Mouse (Mus musculus) hindbrain, embryonic 10.5 days (tissue): ENCODE measurements at regions not wholly inside any gene's neighbourhood (a gene's known extent, or its start where the extent isn't known, plus 50 kb on each side); places are given as distances from the start of the nearest gene placed in this dataset.

Experiments used
- DNase-seq: peaks from one replicate; pipeline ENCODE4 v3.0.0-alpha.2; 2017; ENCODE audit warnings: low spot score
- H3K27ac ChIP-seq: fragments of 300-500 bp; sonication (generic); 2 replicates; pipeline ENCODE4 v1.5.1; 2016; ENCODE audit warnings: mild to moderate bottlenecking, moderate library complexity
- H3K27me3 ChIP-seq: fragments of 300-500 bp; sonication (generic); 2 replicates; pipeline ENCODE4 v1.6.1; 2016; ENCODE audit warnings: mild to moderate bottlenecking; ENCODE audit not compliant: poor library complexity, insufficient read depth, severe bottlenecking
- H3K36me3 ChIP-seq: fragments of 300-500 bp; sonication (generic); 2 replicates; pipeline ENCODE4 v1.6.1; 2016; ENCODE audit warnings: mild to moderate bottlenecking, moderate library complexity
- H3K4me1 ChIP-seq: fragments of 300-500 bp; sonication (generic); replicated peaks from 2 replicates; pipeline ENCODE4 v1.6.1; 2016; ENCODE audit warnings: mild to moderate bottlenecking
- H3K4me3 ChIP-seq: fragments of 300-500 bp; sonication (generic); 2 replicates; pipeline ENCODE4 v1.5.1; 2016; ENCODE audit warnings: mild to moderate bottlenecking, moderate library complexity
- H3K9me3 ChIP-seq: fragments of 300-500 bp; sonication (generic); 2 replicates; pipeline ENCODE4 v1.6.1; 2016; ENCODE audit warnings: mild to moderate bottlenecking, moderate library complexity
- WGBS: fragments of 180-500 bp; shearing (Covaris S2); methylation state at CpG from one replicate; pipeline ENCODE4 v1.1.7; 2016; 5-methylcytosine and 5-hydroxymethylcytosine counted together

DNA sequence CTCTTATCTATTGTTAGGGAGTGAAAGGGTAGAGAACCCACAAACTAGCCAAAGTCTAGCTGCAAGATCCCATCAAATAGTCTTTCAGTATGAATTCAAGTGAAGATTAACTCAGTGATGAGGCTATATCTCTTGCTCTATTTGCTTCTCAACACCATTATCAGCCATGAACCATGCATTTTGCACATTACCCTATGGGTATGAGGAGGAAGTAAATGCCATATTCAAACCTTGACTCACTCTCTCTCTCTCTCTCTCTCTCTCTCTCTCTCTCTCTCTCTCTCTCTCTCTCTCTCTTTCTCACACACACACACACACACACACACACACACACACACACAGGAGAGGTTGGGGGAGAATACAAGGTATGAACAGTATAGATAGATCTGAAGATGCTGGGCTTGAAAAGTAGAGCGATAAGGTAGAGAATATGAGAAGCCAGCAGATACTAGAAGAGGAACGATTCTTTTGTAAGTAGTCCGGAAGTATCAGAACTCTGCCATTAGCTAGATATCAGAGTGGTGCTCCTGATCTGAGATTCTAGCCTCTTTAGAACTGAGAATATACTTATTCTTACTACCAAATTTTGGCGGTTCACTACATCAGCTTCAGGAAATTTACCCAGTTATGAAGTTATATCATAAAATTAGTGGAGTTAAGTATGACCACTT lies 113.3 kb upstream of the P2ry1 start:
- H3K4me3 ChIP-seq = no peak overlapping the region
- no peak for DNase-seq
- no peaks in the 10 kb centered on the region for H3K36me3 ChIP-seq
- no peak overlapping the region for H3K27ac ChIP-seq
- H3K27me3 ChIP-seq = no peaks in the 10 kb centered on the region
- WGBS = 89% methylated on average over 4 of the region's 4 CpGs
- no peaks in the 10 kb centered on the region for H3K4me1 ChIP-seq
- H3K9me3 ChIP-seq = no peaks in the 10 kb centered on the region

DNA sequence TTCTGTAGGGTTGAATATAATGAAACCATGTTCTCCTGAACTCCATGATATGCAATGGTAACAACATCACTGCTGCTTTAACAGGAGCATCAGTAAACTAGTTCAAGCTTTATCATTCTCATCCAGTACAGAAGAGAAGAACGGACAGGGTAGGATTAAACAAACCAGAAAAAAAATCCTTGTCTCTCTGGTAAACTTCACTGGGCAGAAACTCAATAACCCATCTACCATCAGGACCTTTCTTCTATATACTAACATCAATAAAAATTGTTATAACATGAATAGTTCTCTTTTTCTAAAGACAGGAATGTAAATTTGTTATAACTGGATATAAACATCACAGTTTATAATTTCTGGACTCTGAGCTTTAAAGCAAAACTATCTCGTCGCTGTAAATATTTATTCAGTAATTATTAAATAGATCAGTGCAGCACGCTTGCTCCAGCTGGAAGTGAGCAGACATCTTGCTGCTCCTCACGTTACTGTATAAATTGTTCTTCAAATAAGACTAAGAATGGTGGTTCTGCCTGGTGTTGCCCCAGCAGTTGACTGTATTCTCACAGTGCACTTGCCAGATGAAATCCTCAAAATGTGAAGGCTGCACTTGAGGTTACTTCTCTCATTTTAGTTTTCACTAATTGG lies 104.8 kb upstream of the P2ry1 start:
- WGBS = 85% methylated on average over 5 of the region's 5 CpGs
- no peaks in the 10 kb centered on the region for H3K4me1 ChIP-seq

DNA sequence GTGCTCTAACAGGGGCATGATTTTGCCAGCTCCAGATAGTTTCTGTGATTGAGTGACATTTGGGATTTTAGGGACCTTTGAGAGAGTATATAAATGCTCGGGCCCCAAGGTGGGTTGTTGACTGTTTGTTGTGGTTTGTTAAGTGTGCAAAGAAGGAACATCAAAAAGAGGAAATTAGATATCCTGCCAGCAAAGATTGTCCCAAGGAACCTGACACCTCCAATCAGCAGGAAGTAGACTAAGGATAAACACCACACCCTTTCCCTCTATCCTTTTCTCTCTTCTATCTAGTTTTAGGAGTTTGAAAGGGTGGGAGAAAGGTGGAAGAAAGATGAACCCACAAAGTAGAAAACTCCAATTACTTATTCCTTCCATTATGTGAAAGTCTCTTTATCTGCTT lies 103.9 kb upstream of the P2ry1 start:
- H3K9me3 ChIP-seq = no peaks in the 10 kb centered on the region
- no peaks in the 10 kb centered on the region for H3K27me3 ChIP-seq
- 73% methylated on average over 1 of the region's 1 CpGs for whole genome bisulfite sequencing
- no peak for DNase-seq
- no peak overlapping the region for H3K27ac ChIP-seq
- no peaks in the 10 kb centered on the region for H3K4me1 ChIP-seq
- no peaks in the 10 kb centered on the region for H3K36me3 ChIP-seq
- H3K4me3 ChIP-seq = no peak overlapping the region

More for the DNA sequence above, 104.8 kb upstream of the P2ry1 start:
- DNase-seq = no peak
- no peaks in the 10 kb centered on the region for H3K27me3 ChIP-seq
- no peaks in the 10 kb centered on the region for H3K9me3 ChIP-seq
- no peak overlapping the region for H3K27ac ChIP-seq
- H3K4me3 ChIP-seq = no peak overlapping the region
- no peaks in the 10 kb centered on the region for H3K36me3 ChIP-seq

DNA sequence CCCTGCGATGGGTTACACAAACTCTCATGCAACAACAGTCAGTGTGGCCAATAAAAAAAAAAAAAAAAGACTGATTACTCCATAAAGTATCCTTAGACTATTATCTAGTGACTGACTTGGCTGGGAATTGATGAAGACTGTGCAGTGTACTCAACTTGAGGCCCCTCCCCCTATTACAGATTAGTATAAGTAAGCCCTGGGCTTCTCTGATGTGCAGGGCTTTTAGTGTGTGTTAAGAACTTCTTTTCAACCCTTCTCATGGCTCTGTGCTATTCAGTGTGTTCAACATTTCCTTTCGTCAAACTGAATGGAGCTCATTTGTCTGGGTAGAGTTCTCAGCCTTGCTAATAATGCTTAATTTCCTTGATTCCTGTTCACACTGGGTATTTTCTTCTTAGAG lies 101.0 kb upstream of the P2ry1 start:
- WGBS = 83% methylated on average over 2 of the region's 2 CpGs
- Histone ChIP-seq H3K4me1 (no peaks in the 10 kb centered on the region), H3K36me3 (no peaks in the 10 kb centered on the region), H3K9me3 (no peaks in the 10 kb centered on the region), H3K27ac (no peak overlapping the region), H3K4me3 (no peak overlapping the region), H3K27me3 (no peaks in the 10 kb centered on the region)
- DNase-seq = no peak

DNA sequence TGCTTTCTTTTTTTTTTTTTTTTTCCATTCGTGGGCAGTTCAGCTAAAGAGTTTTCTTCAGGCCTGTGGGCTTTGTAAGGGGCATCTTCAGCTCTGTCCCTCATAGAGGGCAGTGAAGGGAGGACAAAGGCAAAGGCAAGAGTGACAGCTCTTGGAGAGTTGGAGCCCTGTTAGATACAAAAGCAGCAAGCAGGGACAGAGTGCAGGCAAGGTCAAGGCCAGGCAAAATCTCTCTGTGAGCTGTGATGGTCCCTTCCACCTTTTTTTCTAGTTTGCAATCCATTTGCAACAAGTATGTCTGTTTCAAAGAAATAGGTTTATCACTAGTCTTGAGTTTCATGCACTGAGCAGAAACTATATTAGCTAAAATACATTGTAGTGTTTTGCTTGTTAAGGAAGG lies 86.2 kb upstream of the P2ry1 start:
- no peak for DNase-seq
- Histone ChIP-seq H3K9me3 (no peaks in the 10 kb centered on the region), H3K36me3 (no peaks in the 10 kb centered on the region), H3K27me3 (no peaks in the 10 kb centered on the region), H3K4me1 (no peaks in the 10 kb centered on the region), H3K4me3 (no peak overlapping the region), H3K27ac (no peak overlapping the region)
- WGBS = 17% methylated on average over 1 of the region's 1 CpGs

DNA sequence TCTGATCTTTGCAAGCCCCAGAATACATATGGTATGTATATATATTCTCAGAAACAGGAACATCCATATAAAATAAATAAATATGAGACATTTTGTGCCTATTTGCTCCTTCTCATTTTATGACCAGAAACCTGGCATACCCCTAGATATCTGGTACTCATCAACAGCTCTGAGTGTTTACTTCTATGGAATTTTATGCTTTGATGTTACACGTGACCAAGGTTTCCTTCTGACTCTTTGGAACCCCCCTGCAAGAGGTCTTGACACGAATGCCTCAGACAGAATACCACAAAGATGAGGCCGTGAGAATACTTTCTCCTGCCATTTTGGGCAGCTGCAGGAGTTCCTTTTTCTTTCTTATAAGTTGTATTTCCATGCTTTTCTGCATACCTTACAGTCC lies 85.3 kb upstream of the P2ry1 start:
- Histone ChIP-seq H3K36me3 (no peaks in the 10 kb centered on the region), H3K4me3 (no peak overlapping the region), H3K9me3 (no peaks in the 10 kb centered on the region), H3K27me3 (no peaks in the 10 kb centered on the region), H3K4me1 (no peaks in the 10 kb centered on the region), H3K27ac (no peak overlapping the region)
- DNase-seq = no peak
- 44% methylated on average over 3 of the region's 3 CpGs for WGBS

DNA sequence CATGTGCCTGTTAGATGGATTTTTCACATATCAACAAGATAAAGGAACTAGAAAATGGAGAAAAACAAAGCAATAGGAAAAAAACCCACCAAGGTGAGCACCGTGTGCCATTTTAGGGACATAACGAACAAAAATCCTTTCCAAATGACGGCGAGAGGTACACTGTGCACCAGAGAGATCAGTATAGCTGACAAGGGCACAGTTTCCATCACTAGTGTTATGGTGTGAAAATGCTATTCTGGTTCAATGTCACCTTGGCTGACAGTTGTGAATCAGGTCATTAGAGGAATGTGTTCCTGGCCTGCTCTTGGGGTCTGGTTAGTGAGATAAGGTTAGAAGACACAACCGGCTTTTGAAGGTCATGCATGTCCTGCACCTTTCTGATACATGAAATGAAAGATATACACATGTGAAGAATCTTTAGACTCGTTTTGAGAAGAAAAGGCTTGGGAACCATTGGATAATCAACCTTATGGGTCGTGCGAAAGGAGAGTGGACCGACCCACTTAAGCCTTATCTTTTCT lies 76.5 kb upstream of the P2ry1 start:
- H3K4me1 ChIP-seq = no peaks in the 10 kb centered on the region
- H3K36me3 ChIP-seq = no peaks in the 10 kb centered on the region
- H3K27me3 ChIP-seq = no peaks in the 10 kb centered on the region
- H3K27ac ChIP-seq = no peak overlapping the region
- H3K4me3 ChIP-seq = no peak overlapping the region
- WGBS = 94% methylated on average over 9 of the region's 9 CpGs
- DNase-seq = no peak
- H3K9me3 ChIP-seq = no peaks in the 10 kb centered on the region

DNA sequence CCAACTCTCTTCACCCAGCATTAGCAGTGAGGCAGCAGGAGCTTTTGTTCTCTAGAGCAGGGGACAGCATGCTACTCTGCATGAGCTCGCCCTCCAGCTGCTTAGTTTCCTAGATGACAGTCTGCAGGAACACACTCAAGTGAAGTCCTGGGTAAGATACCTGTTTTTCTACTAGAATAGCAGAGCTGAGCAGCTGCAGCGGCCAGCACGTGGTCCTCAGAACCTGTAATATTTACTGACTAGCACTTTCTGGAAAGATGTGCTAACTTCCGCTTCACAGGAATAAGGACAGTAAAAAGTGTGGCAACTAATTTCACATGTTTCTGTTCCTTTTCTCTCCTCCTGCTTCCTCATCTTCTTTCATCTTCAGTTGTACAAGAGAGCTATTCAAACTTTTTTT lies 73.7 kb upstream of the P2ry1 start:
- Histone ChIP-seq H3K4me1 (no peaks in the 10 kb centered on the region), H3K4me3 (no peak overlapping the region), H3K36me3 (no peaks in the 10 kb centered on the region), H3K27ac (no peak overlapping the region), H3K27me3 (no peaks in the 10 kb centered on the region), H3K9me3 (no peaks in the 10 kb centered on the region)
- no peak for DNase-seq
- WGBS = 34% methylated on average over 4 of the region's 4 CpGs

DNA sequence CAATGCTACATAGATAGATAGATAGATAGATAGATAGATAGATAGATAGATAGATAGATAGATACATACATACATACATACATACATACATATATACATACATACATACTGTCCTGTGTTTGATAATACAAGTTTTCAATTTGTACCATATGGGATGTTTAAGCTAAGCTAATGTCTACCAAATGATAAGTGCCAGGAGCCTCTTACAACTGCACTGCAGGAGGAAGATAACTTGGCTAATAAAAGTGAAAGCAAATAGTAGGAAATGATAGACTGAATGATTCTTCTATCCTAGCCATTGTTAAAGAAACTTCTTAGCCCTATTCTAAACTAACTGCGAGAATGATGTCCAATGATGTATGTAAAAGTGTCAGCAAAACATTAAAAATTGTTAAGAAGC lies 68.1 kb upstream of the P2ry1 start:
- Histone ChIP-seq H3K27me3 (no peaks in the 10 kb centered on the region), H3K4me3 (no peak overlapping the region), H3K9me3 (no peaks in the 10 kb centered on the region), H3K36me3 (no peaks in the 10 kb centered on the region), H3K27ac (no peak overlapping the region), H3K4me1 (no peaks in the 10 kb centered on the region)
- no peak for DNase-seq
- 92% methylated on average over 1 of the region's 1 CpGs for WGBS

DNA sequence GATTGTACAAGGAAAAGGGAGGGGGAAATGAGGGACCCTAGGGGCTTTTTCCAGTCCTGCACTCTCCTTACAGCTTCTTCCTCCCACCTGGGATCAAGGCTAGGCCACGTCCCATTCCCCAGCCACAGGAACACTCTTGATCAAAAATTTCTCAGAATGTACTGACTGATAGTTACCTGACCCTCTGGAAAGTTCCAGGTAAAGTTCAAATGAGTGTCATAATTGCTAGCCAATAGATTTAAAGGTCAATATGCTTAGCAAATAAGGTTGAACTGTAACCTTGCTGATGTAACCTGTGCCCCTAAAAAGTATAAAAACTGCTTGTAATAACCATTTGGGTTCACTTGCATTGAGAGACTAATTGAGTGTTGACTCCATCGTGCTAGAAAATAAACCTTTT lies 61.1 kb upstream of the P2ry1 start:
- H3K36me3 ChIP-seq = no peaks in the 10 kb centered on the region
- H3K27ac ChIP-seq = no peak overlapping the region
- H3K4me3 ChIP-seq = no peak overlapping the region
- H3K4me1 ChIP-seq = no peaks in the 10 kb centered on the region
- H3K27me3 ChIP-seq = no peaks in the 10 kb centered on the region
- H3K9me3 ChIP-seq = no peaks in the 10 kb centered on the region
- DNase-seq = no peak
- 82% methylated on average over 2 of the region's 2 CpGs for WGBS

DNA sequence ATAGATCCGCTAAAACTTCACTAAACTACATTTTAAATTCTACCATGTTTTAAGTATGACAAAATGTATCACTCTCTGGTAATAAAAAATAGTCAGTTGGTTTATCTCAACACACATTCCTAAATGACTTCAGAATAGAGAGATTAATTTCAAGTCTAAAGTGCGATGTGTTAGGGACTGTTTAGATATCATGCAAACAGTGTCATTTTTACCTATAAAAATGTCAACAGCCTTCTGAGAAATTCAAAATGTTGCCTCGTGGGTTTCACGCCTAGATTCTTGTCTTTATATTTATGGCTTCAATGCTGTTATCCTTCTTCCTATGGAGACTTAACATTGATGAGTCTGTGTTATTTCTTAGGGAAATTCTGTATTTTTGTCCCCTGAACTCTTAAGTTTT lies 53.7 kb upstream of the P2ry1 start:
- no peaks in the 10 kb centered on the region for H3K4me1 ChIP-seq
- H3K9me3 ChIP-seq = no peaks in the 10 kb centered on the region
- no peaks in the 10 kb centered on the region for H3K27me3 ChIP-seq
- no peak overlapping the region for H3K4me3 ChIP-seq
- WGBS = 90% methylated on average over 4 of the region's 4 CpGs
- no peak overlapping the region for H3K27ac ChIP-seq
- H3K36me3 ChIP-seq = no peaks in the 10 kb centered on the region
- DNase-seq = no peak
